Mouse (Mus musculus): ENCODE data around the gene Mpst.

Gene Mpst

DNA sequence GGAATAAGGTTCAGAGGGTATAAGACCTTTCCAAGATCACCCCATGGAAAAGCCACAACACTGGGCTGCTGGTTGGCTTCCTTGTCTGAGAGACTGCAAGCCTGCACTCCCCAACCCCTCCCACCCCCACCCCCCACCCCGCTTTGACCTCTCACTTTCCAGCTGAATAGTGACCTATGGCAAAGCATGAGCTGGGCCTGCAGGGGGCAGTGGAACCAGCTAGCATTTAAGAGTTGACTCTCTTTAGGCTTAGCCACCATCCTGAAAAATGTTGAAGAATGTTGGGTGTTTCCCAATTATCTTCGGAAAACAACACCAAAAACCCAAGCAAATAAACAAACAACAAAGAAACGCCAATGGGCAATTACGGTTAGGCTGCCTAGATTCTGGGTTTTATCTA, 19.0 kb downstream of the Mpst start:
- no peak for TF ChIP-seq POU5F1 (IDR thresholded peaks at IDR 0.05; ENCODE audit: borderline replicate concordance, low read length)
- Histone ChIP-seq H3K9me3 (ENCODE audit: low read length) (no peaks in the 10 kb centered on the region), H3K4me3 (replicated peaks; ENCODE audit: low read length) (peak overlapping the region; percentile 7; the same call in 1 of the 2 replicates), H3K4me1 (replicated peaks; ENCODE audit: low read depth, low read length) (peaks cover 54% of the 10 kb centered on the region), H3K36me3 (ENCODE audit: insufficient read depth, low read length) (peaks cover 3% of the 10 kb centered on the region), H3K27me3 (ENCODE audit: insufficient read depth, low read length) (peaks cover 19% of the 10 kb centered on the region)

DNA sequence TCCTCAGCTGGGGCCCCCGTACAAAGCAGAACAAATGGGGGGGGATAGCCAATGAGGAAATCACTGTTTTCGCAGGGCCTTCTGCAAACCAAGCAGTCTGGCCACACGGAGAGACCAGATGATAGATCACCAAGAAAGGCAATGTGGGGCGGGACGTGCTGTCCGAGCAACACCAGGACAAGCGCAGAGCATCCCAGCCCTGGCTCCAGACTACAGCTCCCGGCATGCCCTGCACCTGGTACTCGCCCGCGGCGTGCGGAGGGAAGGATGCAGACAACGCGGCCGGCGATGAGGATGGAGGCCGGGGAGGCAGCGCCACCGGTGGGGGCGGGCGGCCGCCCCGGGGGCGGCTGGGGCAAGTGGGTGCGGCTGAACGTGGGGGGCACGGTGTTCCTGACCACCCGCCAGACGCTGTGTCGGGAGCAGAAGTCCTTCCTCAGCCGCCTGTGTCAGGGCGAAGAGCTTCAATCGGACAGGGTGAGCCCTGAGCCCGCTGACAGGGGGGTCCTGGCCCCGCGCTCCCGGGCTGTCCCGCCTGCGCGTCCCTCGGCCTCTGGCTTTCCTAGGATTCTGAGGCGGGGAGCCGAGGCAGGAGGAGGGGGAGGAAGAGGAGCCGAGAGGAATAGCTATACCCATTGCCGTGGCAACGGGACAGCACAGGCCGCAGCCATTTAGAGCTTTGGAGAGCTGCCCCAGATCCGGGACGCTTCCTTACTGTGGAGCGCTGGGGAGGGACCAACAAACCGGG, 22.3 kb downstream of the Mpst start, which contains the start of gene Kctd17:
Gene Kctd17, plus strand, starts transcription at position 174 of the 748 bp plus-strand sequence.
- Histone ChIP-seq H3K4me1 (replicated peaks; ENCODE audit: low read depth, low read length) (peaks cover 76% of the 10 kb centered on the region), H3K27me3 (ENCODE audit: insufficient read depth, low read length) (peaks cover 10% of the 10 kb centered on the region; the same call in 1 of the 2 replicates), H3K9me3 (ENCODE audit: low read length) (no peaks in the 10 kb centered on the region), H3K36me3 (ENCODE audit: insufficient read depth, low read length) (peaks cover 34% of the 10 kb centered on the region), H3K4me3 (replicated peaks; ENCODE audit: low read length) (peak within 1 kb of the TSS; percentile 88)
- TF ChIP-seq NANOG (IDR thresholded peaks at IDR 0.05; ENCODE audit: borderline replicate concordance, low read length) (no peak), CTCF (conservative IDR thresholded peaks at IDR 0.05; ENCODE audit: low read length) (no peak), POU5F1 (IDR thresholded peaks at IDR 0.05; ENCODE audit: borderline replicate concordance, low read length) (no peak)

DNA sequence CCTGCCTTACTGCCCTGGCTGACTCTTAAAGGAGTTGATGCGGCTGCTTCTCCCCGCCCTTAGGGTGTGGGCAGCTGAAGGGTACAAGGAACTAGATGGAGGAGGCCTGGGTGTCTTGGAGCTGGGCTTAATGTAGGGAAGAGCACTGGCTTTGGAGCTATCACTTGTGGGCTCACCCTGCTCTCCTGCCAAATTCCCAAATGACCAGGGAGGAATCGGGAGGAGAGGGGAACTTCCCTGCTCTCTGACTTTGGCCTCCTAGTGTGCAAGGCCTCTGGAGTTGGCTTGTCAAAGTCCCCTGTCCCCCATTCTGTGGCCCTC, 22.9 kb downstream of the Mpst start:
- H3K36me3 ChIP-seq (ENCODE audit: insufficient read depth, low read length): peaks cover 39% of the 10 kb centered on the region
- H3K9me3 ChIP-seq (ENCODE audit: low read length): no peaks in the 10 kb centered on the region
- peaks cover 10% of the 10 kb centered on the region; the same call in 1 of the 2 replicates for H3K27me3 ChIP-seq (ENCODE audit: insufficient read depth, low read length)
- H3K4me1 ChIP-seq (replicated peaks; ENCODE audit: low read depth, low read length): peaks cover 76% of the 10 kb centered on the region
- H3K4me3 ChIP-seq (replicated peaks; ENCODE audit: low read length): peak overlapping the region; percentile 88
- TF ChIP-seq POU5F1 (IDR thresholded peaks at IDR 0.05; ENCODE audit: borderline replicate concordance, low read length) (no peak), CTCF (conservative IDR thresholded peaks at IDR 0.05; ENCODE audit: low read length) (no peak), NANOG (IDR thresholded peaks at IDR 0.05; ENCODE audit: borderline replicate concordance, low read length) (no peak)

DNA sequence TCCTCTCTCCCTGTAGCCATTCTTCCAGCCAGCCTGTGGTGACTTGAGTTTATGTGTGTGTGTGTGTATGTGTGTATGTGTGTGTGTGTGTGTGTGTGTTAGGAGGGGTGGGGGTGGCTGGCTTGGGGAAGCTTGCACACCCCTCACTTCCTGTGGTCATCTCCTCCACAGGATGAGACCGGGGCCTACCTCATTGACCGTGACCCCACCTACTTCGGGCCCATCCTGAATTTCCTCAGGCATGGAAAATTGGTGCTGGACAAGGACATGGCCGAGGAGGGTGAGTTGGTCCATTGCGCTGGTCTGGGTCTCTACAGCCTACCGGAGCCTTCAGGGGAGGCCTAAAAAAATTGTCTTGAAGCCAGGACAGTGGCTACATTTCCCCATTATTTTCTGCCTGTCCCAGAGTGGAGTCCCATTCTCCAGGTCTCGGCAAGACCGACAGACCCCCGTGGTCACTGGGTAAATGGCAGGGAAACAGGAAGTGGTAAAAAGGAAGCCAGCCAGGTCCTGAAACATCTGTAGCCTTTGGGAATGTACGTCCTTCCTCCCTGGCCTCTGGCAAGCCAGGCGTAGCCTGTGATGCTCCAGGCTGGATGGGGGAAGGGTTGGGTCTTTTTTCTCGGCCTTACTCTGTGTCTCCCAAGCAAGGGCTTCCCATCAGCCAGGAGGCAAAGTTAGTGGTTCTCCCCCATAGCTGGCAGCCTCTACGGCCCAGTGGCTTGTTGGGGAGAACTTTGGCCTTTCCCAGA, 23.8 kb downstream of the Mpst start:
- H3K4me1 ChIP-seq (replicated peaks; ENCODE audit: low read depth, low read length): peaks cover 76% of the 10 kb centered on the region
- peaks cover 10% of the 10 kb centered on the region; the same call in 1 of the 2 replicates for H3K27me3 ChIP-seq (ENCODE audit: insufficient read depth, low read length)
- H3K36me3 ChIP-seq (ENCODE audit: insufficient read depth, low read length): peaks cover 44% of the 10 kb centered on the region
- H3K9me3 ChIP-seq (ENCODE audit: low read length): no peaks in the 10 kb centered on the region
- H3K4me3 ChIP-seq (replicated peaks; ENCODE audit: low read length): no peak overlapping the region
- TF ChIP-seq POU5F1 (IDR thresholded peaks at IDR 0.05; ENCODE audit: borderline replicate concordance, low read length) (no peak), NANOG (IDR thresholded peaks at IDR 0.05; ENCODE audit: borderline replicate concordance, low read length) (no peak), CTCF (conservative IDR thresholded peaks at IDR 0.05; ENCODE audit: low read length) (no peak)

DNA sequence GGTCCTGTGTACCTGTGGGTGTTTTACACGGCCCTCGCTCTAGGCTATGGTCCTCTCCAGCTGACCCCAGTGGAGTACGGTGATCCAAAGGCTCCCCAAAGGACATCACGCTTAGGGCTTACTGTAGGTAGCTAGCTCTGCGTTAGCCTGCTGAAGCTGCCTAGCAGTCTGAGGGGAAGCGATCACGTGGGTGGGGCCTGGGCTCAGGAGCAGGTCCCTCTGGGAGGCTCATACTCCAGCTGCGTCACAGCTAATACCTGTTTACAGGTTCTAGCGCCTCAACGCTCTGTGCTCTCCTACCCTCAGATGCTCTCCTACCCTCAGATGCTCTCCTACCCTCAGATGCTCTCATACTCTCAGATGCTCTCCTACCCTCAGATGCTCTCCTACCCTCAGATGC, 24.7 kb downstream of the Mpst start:
- no peaks in the 10 kb centered on the region for H3K9me3 ChIP-seq (ENCODE audit: low read length)
- H3K27me3 ChIP-seq (ENCODE audit: insufficient read depth, low read length): peaks cover 15% of the 10 kb centered on the region
- peaks cover 52% of the 10 kb centered on the region for H3K36me3 ChIP-seq (ENCODE audit: insufficient read depth, low read length)
- no peak overlapping the region for H3K4me3 ChIP-seq (replicated peaks; ENCODE audit: low read length)
- no peak for TF ChIP-seq NANOG (IDR thresholded peaks at IDR 0.05; ENCODE audit: borderline replicate concordance, low read length)
- TF ChIP-seq POU5F1 (IDR thresholded peaks at IDR 0.05; ENCODE audit: borderline replicate concordance, low read length): no peak
- peaks cover 77% of the 10 kb centered on the region for H3K4me1 ChIP-seq (replicated peaks; ENCODE audit: low read depth, low read length)

DNA sequence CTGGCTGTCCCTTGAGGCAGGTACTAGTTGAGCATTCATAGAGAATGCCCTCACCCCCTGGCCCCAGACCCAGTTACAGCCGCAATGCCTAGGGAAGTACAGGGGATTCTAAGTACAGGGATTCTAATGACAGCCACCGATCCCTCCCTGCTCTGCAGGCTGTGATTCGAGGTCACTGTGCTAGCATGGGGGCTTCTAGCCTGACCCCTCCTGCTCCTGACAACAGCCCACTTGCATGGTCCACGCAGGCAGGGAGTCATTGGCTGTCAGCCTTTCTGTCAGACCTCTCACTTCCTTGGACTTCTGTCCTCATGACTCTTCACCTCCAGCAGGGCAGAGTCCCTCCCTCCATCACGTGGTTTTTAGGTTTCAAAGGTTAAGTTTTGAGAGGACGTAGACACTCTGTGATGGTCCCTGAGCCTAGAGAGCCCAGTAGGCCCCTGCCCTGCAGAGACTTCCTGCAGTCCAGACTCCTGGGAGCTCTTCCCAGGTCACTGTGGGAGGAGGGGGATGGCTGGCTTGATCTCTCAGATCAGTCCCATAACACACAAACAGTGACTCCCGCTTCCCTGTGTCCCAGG, 25.4 kb downstream of the Mpst start:
- peaks cover 17% of the 10 kb centered on the region for H3K27me3 ChIP-seq (ENCODE audit: insufficient read depth, low read length)
- no peak for TF ChIP-seq NANOG (IDR thresholded peaks at IDR 0.05; ENCODE audit: borderline replicate concordance, low read length)
- H3K36me3 ChIP-seq (ENCODE audit: insufficient read depth, low read length): peaks cover 56% of the 10 kb centered on the region
- no peak overlapping the region for H3K4me3 ChIP-seq (replicated peaks; ENCODE audit: low read length)
- no peaks in the 10 kb centered on the region for H3K9me3 ChIP-seq (ENCODE audit: low read length)
- peaks cover 85% of the 10 kb centered on the region for H3K4me1 ChIP-seq (replicated peaks; ENCODE audit: low read depth, low read length)

DNA sequence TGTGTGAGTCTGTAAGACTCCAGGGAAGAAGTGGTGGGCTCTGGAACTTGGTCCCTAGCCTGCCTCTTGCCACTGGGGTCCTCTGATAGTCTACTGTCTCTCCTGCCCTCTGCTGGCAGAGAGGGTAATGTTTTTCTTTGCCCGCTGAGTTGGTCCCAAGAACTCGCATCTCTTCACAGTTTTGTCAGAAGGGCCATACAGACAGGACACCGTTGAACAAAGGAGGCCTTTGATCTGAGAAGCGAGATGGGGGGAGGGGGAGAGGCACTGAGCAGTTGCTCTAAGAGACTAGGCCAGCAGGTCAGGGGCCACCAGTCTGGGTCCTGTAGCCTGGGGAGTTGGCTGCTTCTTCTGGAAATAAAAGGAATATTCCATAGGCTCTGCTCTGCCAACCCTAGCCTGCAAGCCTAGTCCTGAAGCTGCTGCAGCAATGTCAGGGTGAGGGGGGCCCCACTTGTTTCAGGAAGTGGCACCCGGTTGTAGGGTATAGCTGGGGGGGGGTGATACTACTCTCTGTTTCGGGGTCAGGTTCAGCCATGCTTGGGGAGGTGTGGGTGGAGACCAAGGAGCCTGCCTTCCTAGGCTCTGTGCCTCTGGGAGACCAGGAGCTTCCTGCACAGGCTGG, 28.8 kb downstream of the Mpst start:
- no peaks in the 10 kb centered on the region for H3K9me3 ChIP-seq (ENCODE audit: low read length)
- TF ChIP-seq CTCF (conservative IDR thresholded peaks at IDR 0.05; ENCODE audit: low read length) (peak; percentile 45), NANOG (IDR thresholded peaks at IDR 0.05; ENCODE audit: borderline replicate concordance, low read length) (no peak)
- H3K4me3 ChIP-seq (replicated peaks; ENCODE audit: low read length): no peak overlapping the region; the same call in 1 of the 2 replicates
- H3K36me3 ChIP-seq (ENCODE audit: insufficient read depth, low read length): peaks cover 55% of the 10 kb centered on the region
- H3K27me3 ChIP-seq (ENCODE audit: insufficient read depth, low read length): peaks cover 10% of the 10 kb centered on the region; the same call in 1 of the 2 replicates
- H3K4me1 ChIP-seq (replicated peaks; ENCODE audit: low read depth, low read length): peaks cover 94% of the 10 kb centered on the region

DNA sequence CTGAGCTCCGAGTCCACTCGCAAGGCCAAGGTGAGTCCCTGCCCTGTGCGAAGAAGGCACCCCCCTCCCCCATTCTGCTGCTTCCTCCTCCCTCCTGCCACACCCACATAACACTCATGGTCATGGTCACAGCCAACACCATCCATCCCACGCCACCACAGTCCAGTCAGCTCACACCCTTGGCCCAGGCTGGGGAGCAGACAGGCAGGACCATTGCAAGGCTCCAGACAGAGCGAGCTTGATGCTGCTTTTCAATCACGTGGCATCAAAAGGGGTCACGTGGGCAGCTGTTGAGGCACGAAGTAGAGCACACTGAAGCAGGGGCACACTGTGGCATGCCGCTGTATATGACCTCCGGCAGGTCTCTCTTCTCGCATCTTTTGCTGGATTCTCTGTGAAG, 29.5 kb downstream of the Mpst start:
- Histone ChIP-seq H3K4me3 (replicated peaks; ENCODE audit: low read length) (peak overlapping the region; percentile 72; the same call in 1 of the 2 replicates), H3K36me3 (ENCODE audit: insufficient read depth, low read length) (peaks cover 52% of the 10 kb centered on the region), H3K9me3 (ENCODE audit: low read length) (no peaks in the 10 kb centered on the region), H3K4me1 (replicated peaks; ENCODE audit: low read depth, low read length) (peaks cover 88% of the 10 kb centered on the region), H3K27me3 (ENCODE audit: insufficient read depth, low read length) (peaks cover 10% of the 10 kb centered on the region; the same call in 1 of the 2 replicates)
- TF ChIP-seq NANOG (IDR thresholded peaks at IDR 0.05; ENCODE audit: borderline replicate concordance, low read length) (no peak), POU5F1 (IDR thresholded peaks at IDR 0.05; ENCODE audit: borderline replicate concordance, low read length) (no peak), CTCF (conservative IDR thresholded peaks at IDR 0.05; ENCODE audit: low read length) (no peak)

Measured in E14TG2a.4 (cell line).